14 mouse cellular contexts compared by ENCODE assay signal in genomic region chr2:101967152-101967551, GRCm38 (mm10).
A peak's percentile ranks its signal among the peaks of the same experiment; 100 is the strongest.
DNase-seq lines count a peak whose midpoint lies in the region; ATAC-seq lines count a peak whose summit lies in the region.
"Had no signal": no experiment of that assay in that cellular context is flagged by ENCODE, and none has a peak within 500 bp of the region (broad histone marks: within the 10 kb centered on the region; RNA-seq: fewer than 3 reads in every experiment).

No protein-coding gene starts in this region.

- no peak overlapping the region for H3K4me3 ChIP-seq in heart, embryonic 16.5 days (ENCODE audit: low read length)
- H3K4me3 ChIP-seq in limb, embryonic 13.5 days, result no peak overlapping the region
- H3K4me3 ChIP-seq: heart, adult 2 months; neural tube, embryonic 12.5 days had no signal

- 42% methylated on average over 7 of the region's 7 CpGs for WGBS in heart, embryonic 16.5 days
- 42% methylated on average over 7 of the region's 7 CpGs for WGBS in limb, embryonic 13.5 days

- H3K4me2 ChIP-seq in heart, embryonic 16.5 days (ENCODE audit: low read depth, low read length), result no peak overlapping the region
- H3K4me2 ChIP-seq in limb, embryonic 13.5 days (replicated peaks), result no peak overlapping the region
- H3K4me2 ChIP-seq: neural tube, embryonic 12.5 days had no signal

- DNase-seq in heart, adult 8-10 months (ENCODE audit: low spot score), result no peak
- peak; percentile 34 for DNase-seq in retina, embryonic 14.5 days (ENCODE audit: low spot score)
- DNase-seq in retina, postnatal 1 day, result no peak
- no peak for DNase-seq in spleen, adult 18-20 months
- DNase-seq in layer of hippocampus, adult 9-11 months, result no peak
- DNase-seq in layer of hippocampus, postnatal 25 days (ENCODE audit: extremely low spot score in 1 of 2, low spot score in 1 of 2), result no peak
- DNase-seq: heart, adult 2 months; layer of hippocampus, postnatal 36 days; thymus, postnatal 14 days had no signal

- H3K27me3 ChIP-seq in heart, embryonic 16.5 days (ENCODE audit: control insufficient read depth, insufficient read depth, low read length), result no peaks in the 10 kb centered on the region
- no peaks in the 10 kb centered on the region for H3K27me3 ChIP-seq in limb, embryonic 13.5 days
- H3K27me3 ChIP-seq: CH12.LX; neural tube, embryonic 12.5 days had no signal

- H3K9ac ChIP-seq in heart, embryonic 16.5 days (ENCODE audit: low read length), result 0 out of 2 replicates have a peak overlapping the region, but pooled peaks have one; percentile 33
- H3K9ac ChIP-seq in limb, embryonic 13.5 days, result no peak overlapping the region
- H3K9ac ChIP-seq: neural tube, embryonic 12.5 days had no signal

- H3K9me3 ChIP-seq in heart, embryonic 16.5 days (replicated peaks; ENCODE audit: control insufficient read depth, low read length), result no peaks in the 10 kb centered on the region
- no peaks in the 10 kb centered on the region for H3K9me3 ChIP-seq in limb, embryonic 13.5 days
- H3K9me3 ChIP-seq: neural tube, embryonic 12.5 days had no signal

- ATAC-seq in heart, embryonic 16.5 days (replicated peaks; ENCODE audit: extremely low read depth, insufficient read depth, low FRiP score), result no peak
- ATAC-seq in limb, embryonic 13.5 days (ENCODE audit: low FRiP score, low read depth), result no peak
- ATAC-seq: lung, postnatal 0 days had no signal

- peaks cover 11% of the 10 kb centered on the region for H3K4me1 ChIP-seq in heart, embryonic 16.5 days (ENCODE audit: control insufficient read depth, insufficient read depth, low read length)
- H3K4me1 ChIP-seq in limb, embryonic 13.5 days, result peaks cover 69% of the 10 kb centered on the region

- no peak overlapping the region for H3K27ac ChIP-seq in heart, embryonic 16.5 days (ENCODE audit: low read length)
- H3K27ac ChIP-seq in limb, embryonic 13.5 days, result 0 out of 2 replicates have a peak overlapping the region, but pooled peaks have one; percentile 22
- H3K27ac ChIP-seq: heart, adult 2 months; neural tube, embryonic 12.5 days had no signal

- no peaks in the 10 kb centered on the region for H3K36me3 ChIP-seq in heart, embryonic 16.5 days (ENCODE audit: control insufficient read depth, insufficient read depth)
- no peaks in the 10 kb centered on the region for H3K36me3 ChIP-seq in limb, embryonic 13.5 days
- H3K36me3 ChIP-seq: neural tube, embryonic 12.5 days had no signal
